ENCODE assay signal across 33 mouse cellular contexts in genomic region chr8:121148573-121149083, GRCm38 (mm10). TPM values are rescaled to one million over a fixed set of nuclear protein-coding genes. Genes with fewer than 3 reads are reported as not detected.
DNase-seq lines count a peak whose midpoint lies in the region; ATAC-seq and TF ChIP-seq lines count a peak whose summit lies in the region.
"Had no signal": no experiment of that assay in that cellular context is flagged by ENCODE, and none has a peak within 500 bp of the region (broad histone marks: within the 10 kb centered on the region; RNA-seq: fewer than 3 reads in every experiment).

No protein-coding gene starts in this region.

- H3K4me2 ChIP-seq in heart, embryonic 11.5 days, result no peak overlapping the region
- no peak overlapping the region; the same call in 1 of the 2 replicates for H3K4me2 ChIP-seq in kidney, embryonic 14.5 days (replicated peaks; ENCODE audit: low read depth, low read length)
- no peak overlapping the region for H3K4me2 ChIP-seq in kidney, embryonic 15.5 days
- no peak overlapping the region for H3K4me2 ChIP-seq in intestine, postnatal 0 days (replicated peaks; ENCODE audit: low read depth)
- H3K4me2 ChIP-seq: forebrain, embryonic 13.5 days; hindbrain, embryonic 12.5 days; limb, embryonic 15.5 days; liver, embryonic 13.5 days; stomach, embryonic 15.5 days had no signal

- ATAC-seq in heart, embryonic 11.5 days (replicated peaks; ENCODE audit: insufficient number of reproducible peaks, low FRiP score, low TSS enrichment), result no peak
- 0 out of 2 replicates have a peak, but pooled peaks have one; percentile 46 for ATAC-seq in kidney, embryonic 14.5 days (ENCODE audit: low FRiP score, low TSS enrichment)
- no peak for ATAC-seq in kidney, embryonic 15.5 days (replicated peaks; ENCODE audit: low FRiP score)
- peak; percentile 28; the same call in 1 of the 2 replicates for ATAC-seq in intestine, postnatal 0 days
- ATAC-seq: forebrain, embryonic 13.5 days; hindbrain, postnatal 0 days; Patski had no signal

- H3K27me3 ChIP-seq in heart, embryonic 11.5 days (ENCODE audit: control insufficient read depth, insufficient read depth, low read length), result 0 out of 2 replicates have a peak, but pooled peaks cover 3% of the 10 kb centered on the region
- no peaks in the 10 kb centered on the region for H3K27me3 ChIP-seq in kidney, embryonic 14.5 days (ENCODE audit: control insufficient read depth, insufficient read depth, low read length)
- no peaks in the 10 kb centered on the region; the same call in 1 of the 2 replicates for H3K27me3 ChIP-seq in kidney, embryonic 15.5 days
- no peaks in the 10 kb centered on the region for H3K27me3 ChIP-seq in intestine, postnatal 0 days (replicated peaks; ENCODE audit: control insufficient read depth, insufficient read depth, low read length)
- H3K27me3 ChIP-seq: stomach, embryonic 15.5 days had no signal

- H3K9ac ChIP-seq in heart, embryonic 11.5 days (ENCODE audit: low read depth, low read length), result 0 out of 2 replicates have a peak overlapping the region, but pooled peaks have one; percentile 28
- H3K9ac ChIP-seq in kidney, embryonic 14.5 days (ENCODE audit: low read depth, low read length), result no peak overlapping the region
- no peak overlapping the region for H3K9ac ChIP-seq in kidney, embryonic 15.5 days
- no peak overlapping the region for H3K9ac ChIP-seq in intestine, postnatal 0 days (ENCODE audit: low read depth, low read length)
- H3K9ac ChIP-seq: forebrain, embryonic 13.5 days; hindbrain, embryonic 12.5 days; limb, embryonic 15.5 days; liver, embryonic 13.5 days; stomach, embryonic 15.5 days had no signal

- WGBS in heart, embryonic 11.5 days (ENCODE audit: insufficient replicate concordance), result 17% methylated on average over 8 of the region's 8 CpGs
- WGBS in kidney, embryonic 14.5 days, result 4% methylated on average over 8 of the region's 8 CpGs
- 2% methylated on average over 8 of the region's 8 CpGs for WGBS in kidney, embryonic 15.5 days
- 10% methylated on average over 8 of the region's 8 CpGs for WGBS in intestine, postnatal 0 days

- no peak overlapping the region for H3K4me3 ChIP-seq in heart, embryonic 11.5 days (ENCODE audit: low read depth, low read length)
- no peak overlapping the region for H3K4me3 ChIP-seq in kidney, embryonic 14.5 days (ENCODE audit: low read length)
- no peak overlapping the region for H3K4me3 ChIP-seq in kidney, embryonic 15.5 days (replicated peaks)
- H3K4me3 ChIP-seq in intestine, postnatal 0 days (ENCODE audit: low read depth, low read length), result no peak overlapping the region
- H3K4me3 ChIP-seq: forebrain, embryonic 13.5 days; gastrocnemius, adult 2 months; heart, adult 2 months; hindbrain, embryonic 12.5 days; limb, embryonic 15.5 days; liver, embryonic 13.5 days; stomach, embryonic 15.5 days had no signal

- TF ChIP-seq CTCF in intestine, postnatal 0 days (IDR thresholded peaks at IDR 0.05; ENCODE audit: low read depth), result no peak

- no peaks in the 10 kb centered on the region for H3K9me3 ChIP-seq in heart, embryonic 11.5 days (replicated peaks; ENCODE audit: control insufficient read depth, low read length)
- no peaks in the 10 kb centered on the region for H3K9me3 ChIP-seq in kidney, embryonic 14.5 days (ENCODE audit: control insufficient read depth, low read length)
- H3K9me3 ChIP-seq in kidney, embryonic 15.5 days (replicated peaks), result no peaks in the 10 kb centered on the region
- no peaks in the 10 kb centered on the region for H3K9me3 ChIP-seq in intestine, postnatal 0 days (ENCODE audit: control insufficient read depth)
- H3K9me3 ChIP-seq: forebrain, embryonic 13.5 days; hindbrain, embryonic 12.5 days; limb, embryonic 15.5 days; liver, embryonic 13.5 days; stomach, embryonic 15.5 days had no signal

- no peak overlapping the region for H3K27ac ChIP-seq in heart, embryonic 11.5 days (ENCODE audit: low read depth, low read length)
- H3K27ac ChIP-seq in kidney, embryonic 14.5 days (ENCODE audit: low read depth, low read length), result no peak overlapping the region
- no peak overlapping the region for H3K27ac ChIP-seq in kidney, embryonic 15.5 days
- H3K27ac ChIP-seq in intestine, postnatal 0 days (ENCODE audit: low read depth, low read length), result no peak overlapping the region
- H3K27ac ChIP-seq: forebrain, embryonic 13.5 days; gastrocnemius, adult 2 months; heart, adult 2 months; hindbrain, embryonic 12.5 days; hindbrain, postnatal 0 days; limb, embryonic 15.5 days; liver, embryonic 13.5 days; macrophage; stomach, embryonic 15.5 days had no signal

- peaks cover 9% of the 10 kb centered on the region for H3K4me1 ChIP-seq in heart, embryonic 11.5 days (ENCODE audit: control insufficient read depth, insufficient read depth, low read length)
- peaks cover 5% of the 10 kb centered on the region; the same call in 1 of the 2 replicates for H3K4me1 ChIP-seq in kidney, embryonic 14.5 days (ENCODE audit: control insufficient read depth, insufficient read depth, low read length)
- H3K4me1 ChIP-seq in kidney, embryonic 15.5 days, result peaks cover 7% of the 10 kb centered on the region
- no peaks in the 10 kb centered on the region for H3K4me1 ChIP-seq in intestine, postnatal 0 days (replicated peaks; ENCODE audit: control insufficient read depth, insufficient read depth, low read length)
- H3K4me1 ChIP-seq: liver, embryonic 13.5 days had no signal

- no peak for DNase-seq in heart, adult 18-20 months
- DNase-seq in layer of hippocampus, adult 9-11 months, result no peak
- DNase-seq in kidney, adult 18-20 months, result no peak
- DNase-seq: adrenal gland, postnatal 10 days; cerebellum, adult 8-10 months; cerebellum, postnatal 25 days; gastrocnemius, adult 2 months; gastrocnemius, postnatal 36 days; heart, adult 2 months; heart, postnatal 10 days; kidney, adult 2 months; kidney, postnatal 10 days; liver, embryonic 13.5 days; lung, adult 2 months; lung, postnatal 10 days; midbrain, embryonic 14.5 days; right cerebral cortex, postnatal 25 days; thymus, adult 18-20 months; thymus, postnatal 25 days had no signal

- no peaks in the 10 kb centered on the region for H3K36me3 ChIP-seq in heart, embryonic 11.5 days (ENCODE audit: control insufficient read depth, insufficient read depth, low read length)
- no peaks in the 10 kb centered on the region for H3K36me3 ChIP-seq in kidney, embryonic 14.5 days (ENCODE audit: control insufficient read depth, insufficient read depth, low read length)
- H3K36me3 ChIP-seq in kidney, embryonic 15.5 days, result no peaks in the 10 kb centered on the region
- no peaks in the 10 kb centered on the region for H3K36me3 ChIP-seq in intestine, postnatal 0 days (ENCODE audit: control insufficient read depth, insufficient read depth)
- H3K36me3 ChIP-seq: G1E; hindbrain, embryonic 12.5 days; limb, embryonic 15.5 days; liver, embryonic 13.5 days; stomach, embryonic 15.5 days had no signal

RNA-seq across cellular contexts. Expression of gene Foxl1, which starts 20.9 kb away (rescaled TPM):
- 0.69 and 1.2 TPM in 2 replicates for polyA plus RNA-seq in heart, embryonic 11.5 days (2014; fragmentation: Nextera tagmentation; extraction: Ambion mirVana)
- total RNA-seq in heart, adult 18-20 months (2021), result under 1 TPM; 0.10 to 0.18 TPM
- polyA plus RNA-seq in kidney, embryonic 14.5 days (2014; fragmentation: Nextera tagmentation; extraction: Ambion mirVana), result 6.6 and 7.1 TPM in 2 replicates
- polyA plus RNA-seq in kidney, embryonic 15.5 days (2015; fragmentation: Nextera tagmentation; extraction: Ambion mirVana), result 6.7 and 6.9 TPM in 2 replicates
- 2.6 and 2.8 TPM in 2 replicates for polyA plus RNA-seq in intestine, postnatal 0 days (2015; fragmentation: Nextera tagmentation; extraction: Ambion mirVana)
- total RNA-seq: G1E; gastrocnemius, adult 2 months; gastrocnemius, postnatal 36 days; megakaryocyte-erythroid progenitor cell, adult 5-6 weeks; neutrophil, adult 5-6 weeks had no signal
- polyA plus RNA-seq: G1E; macrophage; midbrain, embryonic 14.5 days had no signal

RNA-seq across cellular contexts. Expression of gene Foxc2, which starts 32.7 kb away (rescaled TPM):
- 12.7 and 14.1 TPM in 2 replicates for polyA plus RNA-seq in heart, embryonic 11.5 days (2014; fragmentation: Nextera tagmentation; extraction: Ambion mirVana)
- total RNA-seq in heart, adult 18-20 months (2021), result 1 to 10 TPM; 1.7 to 1.9 TPM
- 48.3 and 52.3 TPM in 2 replicates for polyA plus RNA-seq in kidney, embryonic 14.5 days (2014; fragmentation: Nextera tagmentation; extraction: Ambion mirVana)
- polyA plus RNA-seq in kidney, embryonic 15.5 days (2015; fragmentation: Nextera tagmentation; extraction: Ambion mirVana), result 40.8 and 42.3 TPM in 2 replicates
- 0.48 and 0.60 TPM in 2 replicates for polyA plus RNA-seq in intestine, postnatal 0 days (2015; fragmentation: Nextera tagmentation; extraction: Ambion mirVana)
- total RNA-seq: G1E; megakaryocyte-erythroid progenitor cell, adult 5-6 weeks; neutrophil, adult 5-6 weeks had no signal
- polyA plus RNA-seq: macrophage had no signal

RNA-seq across cellular contexts. Expression of gene Mthfsd, which starts 40.4 kb away (rescaled TPM):
- 45.1 and 46.2 TPM in 2 replicates for polyA plus RNA-seq in heart, embryonic 11.5 days (2014; fragmentation: Nextera tagmentation; extraction: Ambion mirVana)
- total RNA-seq in heart, adult 18-20 months (2021), result 10 to 100 TPM; 12.7 to 13.0 TPM
- 67.0 and 72.8 TPM in 2 replicates for polyA plus RNA-seq in kidney, embryonic 14.5 days (2014; fragmentation: Nextera tagmentation; extraction: Ambion mirVana)
- polyA plus RNA-seq in kidney, embryonic 15.5 days (2015; fragmentation: Nextera tagmentation; extraction: Ambion mirVana), result 65.5 and 67.1 TPM in 2 replicates
- polyA plus RNA-seq in intestine, postnatal 0 days (2015; fragmentation: Nextera tagmentation; extraction: Ambion mirVana), result 24.9 and 25.1 TPM in 2 replicates

Comparison
In these comparisons a context has a peak if more than half of its experiments do, and no peak if none do; other contexts are left out.
1. ATAC-seq: peak in kidney, embryonic 14.5 days (single experiment) and intestine, postnatal 0 days (single experiment); none in heart, embryonic 11.5 days (single experiment) and kidney, embryonic 15.5 days (single experiment).